Mouse (Mus musculus) CD4-positive, CD25-positive, alpha-beta regulatory T cell, adult 2 months (primary cell): ENCODE data around the gene Vmn2r62.
"Not testable (repeated sequence)": the region's sequence is repeated elsewhere in the genome, so short reads cannot be mapped to it uniquely, and the experiment has no call there.

Source experiments
- DNase-seq: peaks from one replicate; pipeline ENCODE4 v3.0.0-alpha.2; 2012; ENCODE audit warnings: low read depth, low spot score

The Vmn2r62 gene

GRCm38 (mm10) chr7:42793425-42793824 is at the start of gene Vmn2r62:
Gene Vmn2r62 (minus strand): TSS chr7:42793525.
- DNase-seq = not testable (repeated sequence)

GRCm38 (mm10) chr7:42838366-42838765 is 45.0 kb upstream of the Vmn2r62 start:
- DNase-seq = not testable (repeated sequence)

GRCm38 (mm10) chr7:42832221-42832620 is 38.9 kb upstream of the Vmn2r62 start:
- DNase-seq = no peak

- no peak for DNase-seq
Observed at GRCm38 (mm10) chr7:42749836-42750235, 43.5 kb downstream of the Vmn2r62 start.

- no peak for DNase-seq
Observed at GRCm38 (mm10) chr7:42738536-42739210, 54.7 kb downstream of the Vmn2r62 start.

- not testable (repeated sequence) for DNase-seq
Observed at GRCm38 (mm10) chr7:42726917-42727316, 66.4 kb downstream of the Vmn2r62 start, which contains the start of gene Gm17067. Gene Gm17067 (minus strand): TSS chr7:42727017.
